Mouse (Mus musculus) lung, postnatal 0 days (tissue): ENCODE results near the gene Mllt11. TPM values are rescaled to one million over a fixed set of nuclear protein-coding genes. Genes with fewer than 3 reads are reported as not detected.

Experiments used
- ATAC-seq: fragments of 200-750 bp; cut with Nextera tagmentation; 2 replicates; pipeline ENCODE4 v1.8.0; 2017; ENCODE audit warnings: moderate library complexity
- DNase-seq: peaks from one replicate; pipeline ENCODE4 v3.0.0-alpha.2; 2016; ENCODE audit warnings: low spot score
- H3K27ac ChIP-seq: fragments of 300-500 bp; sonication (generic); 2 replicates; pipeline ENCODE4 v1.5.1; 2014; ENCODE audit warnings: antibody characterized with exemption, mild to moderate bottlenecking, low read length, mixed read lengths
- H3K27me3 ChIP-seq: fragments of 300-500 bp; sonication (generic); replicated peaks from 2 replicates; pipeline ENCODE4 v1.6.1; 2014; ENCODE audit warnings: low read length, mixed read lengths; ENCODE audit not compliant: insufficient read depth
- H3K36me3 ChIP-seq: fragments of 300-500 bp; sonication (generic); 2 replicates; pipeline ENCODE4 v1.6.1; 2014; ENCODE audit warnings: low read length, mixed read lengths; ENCODE audit not compliant: insufficient read depth
- H3K4me1 ChIP-seq: fragments of 300-500 bp; sonication (generic); 2 replicates; pipeline ENCODE4 v1.6.1; 2014; ENCODE audit warnings: antibody characterized with exemption, low read depth, low read length, mixed read lengths; ENCODE audit not compliant: insufficient read depth
- H3K4me2 ChIP-seq: fragments of 300-500 bp; sonication (generic); replicated peaks from 2 replicates; pipeline ENCODE4 v1.6.1; 2014; ENCODE audit warnings: low read depth, mild to moderate bottlenecking, low read length, moderate library complexity, mixed read lengths
- H3K4me3 ChIP-seq: fragments of 300-500 bp; sonication (generic); 2 replicates; pipeline ENCODE4 v1.5.1; 2014; ENCODE audit warnings: low read depth, low read length
- H3K9ac ChIP-seq: fragments of 300-500 bp; sonication (generic); replicated peaks from 2 replicates; pipeline ENCODE4 v1.6.1; 2014; ENCODE audit warnings: low read depth, mild to moderate bottlenecking
- H3K9me3 ChIP-seq: fragments of 300-500 bp; sonication (generic); 2 replicates; pipeline ENCODE4 v1.6.1; 2016; ENCODE audit warnings: low read length, mixed read lengths
- CTCF ChIP-seq: IDR thresholded peaks from 2 replicates; pipeline ENCODE4 v1.5.1; 2016; ENCODE audit warnings: antibody characterized with exemption, mild to moderate bottlenecking
- EP300 ChIP-seq: IDR thresholded peaks from 2 replicates; pipeline ENCODE4 v1.6.1; 2016; ENCODE audit warnings: antibody characterized with exemption, mild to moderate bottlenecking, control low read depth
- WGBS: fragments of 180-500 bp; shearing (Covaris S2); extraction: QIAGEN DNeasy Blood & Tissue Kit; methylation state at CpG from one replicate; pipeline ENCODE4 v1.1.7; 2014; 5-methylcytosine and 5-hydroxymethylcytosine counted together
- polyA plus RNA-seq: library from polyadenylated mRNA; unstranded; fragments of >200 nt; fragmentation: Nextera tagmentation; extraction: Ambion mirVana; gene quantifications from 2 replicates; pipeline ENCODE4 v1.2.1, GENCODE M21; 2015

Mllt11 gene
- polyA plus RNA-seq: 5.9 and 6.5 TPM in 2 replicates

DNA sequence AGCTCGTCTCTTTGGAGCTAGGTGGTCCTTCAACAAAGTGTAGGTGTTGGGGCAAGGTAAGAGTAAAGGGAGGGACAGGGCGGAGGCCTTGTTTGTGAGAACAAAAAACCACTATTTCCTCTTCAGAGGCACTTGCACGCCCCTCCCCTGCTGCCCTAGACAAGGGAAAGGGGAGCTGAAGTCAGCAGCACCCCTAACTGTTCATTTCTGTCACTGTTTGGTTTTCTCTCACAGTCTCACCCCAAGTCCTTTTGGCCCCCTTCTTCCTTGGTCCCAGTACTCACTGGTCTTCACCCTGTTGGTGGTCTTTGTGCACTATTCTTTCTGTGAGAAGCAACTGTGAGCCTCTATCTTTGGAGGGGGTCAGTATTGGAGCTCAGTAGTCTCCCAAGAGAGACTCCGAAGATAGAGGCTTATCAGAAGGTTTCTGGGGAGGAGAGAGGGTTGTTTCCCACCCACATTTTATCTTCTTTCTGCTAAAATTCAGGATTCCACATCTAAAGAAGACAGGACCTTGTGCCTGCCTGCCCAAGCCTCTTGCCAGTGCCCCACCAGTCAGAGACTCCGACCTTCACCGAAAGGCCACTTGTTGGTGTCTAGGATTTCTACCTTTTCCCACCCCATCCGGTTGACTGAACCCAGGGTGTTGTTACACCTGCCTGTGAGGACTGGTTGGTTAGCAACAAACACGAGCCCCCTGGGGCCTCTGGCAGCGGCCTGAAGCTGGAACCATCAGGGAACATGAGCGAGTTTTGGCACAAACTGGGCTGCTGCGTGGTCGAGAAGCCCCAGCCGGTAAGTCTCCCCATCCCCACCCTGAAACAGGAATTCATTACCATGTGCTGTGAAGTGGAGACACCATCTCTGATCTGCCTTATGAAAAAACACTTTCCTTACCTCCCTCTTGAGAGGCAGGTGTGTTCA, at the start of gene Mllt11:
Gene Mllt11, minus strand, starts transcription at position 874 of the 924 bp plus-strand sequence.
- peaks cover 13% of the 10 kb centered on the region for H3K4me1 ChIP-seq
- H3K27ac ChIP-seq: peak within 1 kb of the TSS; percentile 96
- peak within 1 kb of the TSS; percentile 73 for H3K4me2 ChIP-seq
- H3K9me3 ChIP-seq: no peaks in the 10 kb centered on the region
- peak within 1 kb of the TSS; percentile 94 for H3K4me3 ChIP-seq
- TF ChIP-seq EP300 (no peak), CTCF (no peak)
- H3K27me3 ChIP-seq: no peaks in the 10 kb centered on the region
- WGBS: 66% methylated on average over 13 of the region's 13 CpGs
- peak; percentile 49 for DNase-seq
- peak within 1 kb of the TSS; percentile 13; the same call in 1 of the 2 replicates for H3K9ac ChIP-seq
- no peak for ATAC-seq
- H3K36me3 ChIP-seq: peaks cover 32% of the 10 kb centered on the region

DNA sequence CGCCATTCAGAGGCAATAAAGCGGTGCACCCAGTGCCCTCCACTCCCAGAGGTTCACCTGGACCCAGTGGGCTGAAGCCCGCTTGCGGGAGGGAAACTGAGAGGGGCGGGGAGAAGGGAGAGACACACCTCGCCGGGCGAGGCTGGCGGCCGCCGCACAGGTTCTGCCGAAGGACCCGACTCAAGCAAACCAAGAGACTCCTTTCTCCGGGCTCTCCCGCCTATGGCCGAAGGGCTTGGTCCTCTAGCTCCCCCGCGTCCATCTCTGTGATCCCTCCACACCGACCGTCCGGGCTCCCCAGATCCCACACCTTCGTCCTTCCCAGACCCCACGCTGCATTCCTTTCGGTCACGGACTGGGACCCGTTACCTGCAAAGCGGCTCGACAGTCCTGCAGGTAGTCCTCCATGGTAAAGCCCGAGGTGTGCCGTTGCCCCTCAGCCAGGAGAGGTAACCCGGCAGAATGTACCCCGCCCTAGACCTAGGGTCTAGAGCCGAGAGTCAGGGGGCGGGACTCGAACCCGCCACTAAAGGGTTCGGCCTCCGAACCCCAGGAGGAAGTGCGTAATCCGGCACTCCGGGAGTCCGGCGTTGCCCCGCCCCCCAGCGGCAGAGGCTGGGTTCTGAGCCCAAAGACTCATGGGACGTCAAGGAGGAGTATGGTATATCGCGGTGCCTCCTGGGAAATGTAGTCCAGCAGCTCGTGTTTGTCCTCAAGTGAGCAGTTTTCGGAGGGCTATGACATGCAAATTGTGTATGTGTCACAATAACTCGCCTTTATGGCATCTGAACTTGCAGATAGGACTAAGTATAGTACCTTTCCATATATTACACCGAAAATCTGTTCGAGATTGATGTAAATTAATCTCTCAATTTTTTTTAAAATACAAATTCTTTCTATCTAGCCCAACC, 49.5 kb upstream of the Mllt11 start, which contains the start of the genes Mindy1 and Prune1:
Gene Mindy1, plus strand, starts transcription at position 130 of the 911 bp plus-strand sequence.
Gene Prune1, minus strand, starts transcription at position 861 of the 911 bp plus-strand sequence.
- Histone ChIP-seq H3K9ac (peak within 1 kb of the TSS; percentile 86), H3K9me3 (no peaks in the 10 kb centered on the region), H3K27ac (peak within 1 kb of the TSS; percentile 99), H3K4me3 (peak within 1 kb of the TSS; percentile 77), H3K36me3 (no peaks in the 10 kb centered on the region), H3K27me3 (no peaks in the 10 kb centered on the region), H3K4me2 (peak within 1 kb of the TSS; percentile 74), H3K4me1 (peaks cover 16% of the 10 kb centered on the region; the same call in 1 of the 2 replicates)
- DNase-seq: peak; percentile 99
- peak; percentile 88 for ATAC-seq
- TF ChIP-seq EP300 (no peak), CTCF (peak; percentile 56)
- WGBS: 2% methylated on average over 53 of the region's 53 CpGs

DNA sequence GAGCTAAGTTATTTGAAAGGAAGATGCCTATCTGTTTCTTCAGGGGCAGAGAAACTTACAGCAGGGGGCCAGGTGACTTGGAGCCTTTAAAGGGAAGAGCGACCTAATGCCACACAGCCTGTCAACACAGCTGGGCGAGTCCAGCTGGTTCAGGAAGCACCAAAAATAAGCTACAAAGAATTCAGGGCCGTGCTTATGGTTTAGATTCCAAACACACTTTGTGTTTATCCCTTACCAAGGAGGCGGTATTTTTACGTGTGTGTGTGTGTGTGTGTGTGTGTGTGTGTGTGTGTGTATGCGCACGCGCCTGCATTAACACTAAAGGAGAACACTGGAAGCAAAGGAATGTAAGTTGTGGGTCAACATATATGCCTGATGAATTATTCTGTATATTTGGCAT, 48.8 kb upstream of the Mllt11 start:
- Histone ChIP-seq H3K4me2 (peak overlapping the region; percentile 74), H3K27ac (peak overlapping the region; percentile 94), H3K27me3 (no peaks in the 10 kb centered on the region), H3K36me3 (no peaks in the 10 kb centered on the region), H3K9me3 (no peaks in the 10 kb centered on the region), H3K4me3 (peak overlapping the region; percentile 77), H3K9ac (peak overlapping the region; percentile 66; the same call in 1 of the 2 replicates), H3K4me1 (peaks cover 11% of the 10 kb centered on the region; the same call in 1 of the 2 replicates)
- 12% methylated on average over 8 of the region's 8 CpGs for WGBS
- DNase-seq (peak; percentile 67), ATAC-seq (no peak)
- TF ChIP-seq EP300 (peak; percentile 70; the same call in 1 of the 2 replicates), CTCF (no peak)

DNA sequence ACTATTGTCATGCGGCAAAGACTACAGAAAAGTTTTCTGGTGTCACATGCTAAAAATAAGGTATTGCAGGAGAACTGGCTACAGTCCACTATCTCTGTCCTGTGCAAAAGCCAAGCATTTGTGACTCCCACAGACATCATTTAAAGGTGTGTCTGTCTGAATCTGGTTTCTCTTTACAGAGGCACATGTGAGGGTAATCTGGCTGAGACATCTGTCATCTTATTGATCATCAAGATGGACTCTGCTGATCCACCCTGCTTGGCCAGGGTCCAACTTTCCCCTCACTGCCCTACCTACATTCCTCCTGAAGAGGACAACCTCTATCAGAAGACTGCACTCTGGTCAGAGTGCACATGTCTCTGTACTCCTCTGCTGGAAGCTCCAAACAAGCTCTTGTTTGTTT, 45.2 kb upstream of the Mllt11 start:
- H3K27ac ChIP-seq: no peak overlapping the region
- H3K9ac ChIP-seq: no peak overlapping the region
- H3K27me3 ChIP-seq: no peaks in the 10 kb centered on the region
- no peaks in the 10 kb centered on the region for H3K36me3 ChIP-seq
- TF ChIP-seq EP300 (no peak), CTCF (no peak)
- H3K9me3 ChIP-seq: no peaks in the 10 kb centered on the region
- no peaks in the 10 kb centered on the region for H3K4me1 ChIP-seq
- no peak overlapping the region for H3K4me2 ChIP-seq
- no peak overlapping the region for H3K4me3 ChIP-seq
- 85% methylated on average over 1 of the region's 1 CpGs for WGBS
- DNase-seq (peak; percentile 4), ATAC-seq (no peak)

DNA sequence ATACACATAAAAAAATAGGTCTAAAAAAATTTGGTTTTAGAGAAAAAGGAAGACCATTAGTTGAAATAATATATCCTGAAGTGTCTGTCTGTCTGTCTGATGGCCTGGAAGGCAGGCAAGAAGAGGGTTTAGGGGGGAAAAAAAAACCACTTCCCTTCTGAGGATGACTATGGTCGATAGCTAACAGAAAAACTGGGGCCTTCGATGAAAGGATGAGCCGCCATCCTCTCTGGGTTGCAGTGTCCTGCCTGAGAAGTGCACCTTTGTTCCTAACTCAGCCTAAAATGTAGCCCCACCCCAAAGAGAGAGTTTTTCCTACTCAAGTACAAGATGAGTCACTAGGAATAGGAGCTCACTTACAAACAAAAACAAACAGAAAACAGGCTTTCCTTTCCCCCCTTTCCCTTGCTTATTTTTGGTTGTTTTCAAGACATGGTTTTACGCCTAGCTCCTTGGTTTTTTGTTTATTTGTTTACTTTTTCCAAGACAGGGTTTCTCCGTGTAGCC, 44.5 kb upstream of the Mllt11 start:
- Histone ChIP-seq H3K27me3 (no peaks in the 10 kb centered on the region), H3K4me1 (no peaks in the 10 kb centered on the region), H3K27ac (no peak overlapping the region), H3K4me2 (no peak overlapping the region), H3K9ac (no peak overlapping the region), H3K9me3 (no peaks in the 10 kb centered on the region), H3K4me3 (no peak overlapping the region), H3K36me3 (no peaks in the 10 kb centered on the region)
- 62% methylated on average over 5 of the region's 5 CpGs for WGBS
- DNase-seq: peak; percentile 4
- TF ChIP-seq EP300 (no peak), CTCF (no peak)
- ATAC-seq: no peak
